Mouse (Mus musculus): Measurements from ENCODE around the gene Pgrmc1.

Pgrmc1 gene

GRCm38 (mm10) chrX:36604040-36604439 is 6.0 kb downstream of the Pgrmc1 start:
- no peak for DNase-seq

GRCm38 (mm10) chrX:36609117-36609516 is 11.1 kb downstream of the Pgrmc1 start:
- no peak for DNase-seq

GRCm38 (mm10) chrX:36628102-36628501 is 30.1 kb downstream of the Pgrmc1 start:
- no peak for DNase-seq

GRCm38 (mm10) chrX:36630771-36631170 is 32.8 kb downstream of the Pgrmc1 start:
- DNase-seq, result no peak

GRCm38 (mm10) chrX:36640046-36640445 is 42.0 kb downstream of the Pgrmc1 start:
- DNase-seq, result peak; percentile 28

- peak; percentile 90 for DNase-seq
These were observed 46.9 kb downstream of the Pgrmc1 start, which contains the start of gene Akap17b for GRCm38 (mm10) chrX:36644657-36645551. Akap17b (minus strand) TSS chrX:36645395.
